Mouse (Mus musculus) olfactory bulb, adult 2 months (tissue): ENCODE results near the gene Lipc.

ENCODE experiments used
- CTCF ChIP-seq: fragments of 200-500 bp; IDR thresholded peaks from 2 replicates; pipeline ENCODE4 v1.5.1; 2012; ENCODE audit warnings: low read depth, mild to moderate bottlenecking, low read length, moderate library complexity; ENCODE audit not compliant: insufficient read depth
- POLR2A ChIP-seq: fragments of 200-500 bp; IDR thresholded peaks from 2 replicates; pipeline ENCODE4 v1.6.1; 2012; ENCODE audit warnings: mild to moderate bottlenecking, low read depth, low read length, moderate library complexity; ENCODE audit not compliant: insufficient read depth

- no peak for TF ChIP-seq CTCF
- TF ChIP-seq POLR2A = no peak
These were observed 151.3 kb downstream of the Lipc start for GRCm38 (mm10) chr9:70800588-70801315.
